Mouse (Mus musculus) liver, embryonic 11.5 days (tissue): ENCODE data around the gene Atp5j2. TPM values are rescaled to one million over a fixed set of nuclear protein-coding genes. Genes with fewer than 3 reads are reported as not detected.
"Not testable (repeated sequence)": the region's sequence is repeated elsewhere in the genome, so short reads cannot be mapped to it uniquely, and the experiment has no call there.

Source experiments
- ATAC-seq: fragments of 200-750 bp; cut with Nextera tagmentation; replicated peaks from 2 replicates; pipeline ENCODE4 v1.8.0; 2017; ENCODE audit warnings: moderate number of reproducible peaks, mild to moderate bottlenecking, moderate TSS enrichment, moderate library complexity; ENCODE audit not compliant: low FRiP score
- DNase-seq: peaks from one replicate; pipeline ENCODE4 v3.0.0-alpha.2; 2017; ENCODE audit warnings: low spot score
- H3K27ac ChIP-seq: fragments of 300-500 bp; sonication (generic); 2 replicates; pipeline ENCODE4 v1.5.1; 2014; ENCODE audit warnings: mild to moderate bottlenecking, low read depth, low read length, control low read depth
- H3K27me3 ChIP-seq: fragments of 300-500 bp; sonication (generic); replicated peaks from 2 replicates; pipeline ENCODE4 v1.6.1; 2014; ENCODE audit warnings: low read length, mixed read lengths; ENCODE audit not compliant: control insufficient read depth, insufficient read depth
- H3K36me3 ChIP-seq: fragments of 300-500 bp; sonication (generic); 2 replicates; pipeline ENCODE4 v1.6.1; 2014; ENCODE audit warnings: mild to moderate bottlenecking, low read length, moderate library complexity, mixed read lengths; ENCODE audit not compliant: control insufficient read depth, insufficient read depth
- H3K4me1 ChIP-seq: fragments of 300-500 bp; sonication (generic); replicated peaks from 2 replicates; pipeline ENCODE4 v1.6.1; 2014; ENCODE audit warnings: low read length, mixed read lengths; ENCODE audit not compliant: control insufficient read depth, insufficient read depth
- H3K4me2 ChIP-seq: fragments of 300-500 bp; sonication (generic); 2 replicates; pipeline ENCODE4 v1.6.1; 2014; ENCODE audit warnings: mild to moderate bottlenecking, control low read depth, moderate library complexity
- H3K4me3 ChIP-seq: fragments of 300-500 bp; sonication (generic); 2 replicates; pipeline ENCODE4 v1.5.1; 2014; ENCODE audit warnings: low read depth, low read length, control low read depth
- H3K9ac ChIP-seq: fragments of 300-500 bp; sonication (generic); 2 replicates; pipeline ENCODE4 v1.6.1; 2014; ENCODE audit warnings: low read depth, low read length, control low read depth
- H3K9me3 ChIP-seq: fragments of 300-500 bp; sonication (generic); 2 replicates; pipeline ENCODE4 v1.6.1; 2016; ENCODE audit warnings: low read length, inconsistent platforms, mixed read lengths; ENCODE audit not compliant: control insufficient read depth
- WGBS: fragments of 180-500 bp; shearing (Covaris S2); extraction: QIAGEN DNeasy Blood & Tissue Kit; methylation state at CpG from one replicate; pipeline ENCODE4 v1.1.7; 2014; 5-methylcytosine and 5-hydroxymethylcytosine counted together
- polyA plus RNA-seq: library from polyadenylated mRNA; unstranded; fragments of >200 nt; fragmentation: Nextera tagmentation; extraction: Ambion mirVana; gene quantifications from 2 replicates; pipeline ENCODE4 v1.2.1, GENCODE M21; 2014

The Atp5j2 gene
- polyA plus RNA-seq, 1 experiment from 2014 or later, result 573 TPM

DNA sequence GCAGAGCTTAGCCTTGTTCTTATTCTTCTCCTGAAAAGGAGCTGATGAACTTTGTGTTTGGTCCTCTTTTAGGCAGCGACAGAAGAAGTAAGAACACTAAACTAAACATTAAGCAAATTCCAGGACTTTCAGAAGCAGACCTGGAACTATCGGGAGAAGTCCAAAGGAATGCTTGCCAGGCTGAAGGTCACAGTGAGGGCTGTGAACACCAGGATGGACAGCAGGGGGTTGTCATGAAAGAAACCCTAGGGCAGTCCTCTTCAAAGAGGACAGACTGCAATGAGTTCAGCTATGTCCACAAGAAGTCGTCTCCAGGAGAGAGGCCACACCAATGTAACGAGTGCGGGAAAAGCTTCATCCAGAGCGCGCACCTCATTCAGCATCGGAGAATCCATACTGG is 28.1 kb upstream of the Atp5j2 start:
- Histone ChIP-seq H3K27me3 (no peaks in the 10 kb centered on the region), H3K9me3 (no peaks in the 10 kb centered on the region), H3K4me1 (no peaks in the 10 kb centered on the region), H3K4me2 (no peak overlapping the region), H3K27ac (no peak overlapping the region), H3K36me3 (peaks cover 23% of the 10 kb centered on the region), H3K9ac (no peak overlapping the region), H3K4me3 (no peak overlapping the region)
- ATAC-seq (no peak), DNase-seq (no peak)
- 90% methylated on average over 8 of the region's 8 CpGs for WGBS

DNA sequence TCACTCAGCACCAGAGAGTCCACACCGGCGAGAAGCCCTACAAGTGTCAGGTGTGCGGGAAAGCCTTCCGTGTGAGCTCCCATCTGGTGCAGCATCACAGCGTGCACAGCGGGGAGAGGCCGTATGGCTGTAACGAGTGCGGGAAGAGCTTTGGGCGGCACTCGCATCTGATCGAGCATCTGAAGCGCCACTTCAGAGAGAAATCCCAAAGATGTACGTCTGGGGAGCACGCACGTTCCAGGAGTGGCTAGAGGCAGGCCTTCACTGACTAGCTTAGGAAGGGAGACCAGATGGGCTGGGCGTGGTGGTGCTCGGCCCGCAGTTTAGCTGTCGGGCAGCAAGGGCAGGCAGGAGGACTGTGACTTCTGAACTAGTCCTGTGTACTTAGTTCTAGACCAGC is 26.8 kb upstream of the Atp5j2 start:
- H3K36me3 ChIP-seq, result peaks cover 23% of the 10 kb centered on the region
- H3K27ac ChIP-seq, result no peak overlapping the region
- no peak overlapping the region for H3K4me3 ChIP-seq
- WGBS, result 92% methylated on average over 20 of the region's 20 CpGs
- H3K4me1 ChIP-seq, result no peaks in the 10 kb centered on the region
- H3K9me3 ChIP-seq, result no peaks in the 10 kb centered on the region
- H3K4me2 ChIP-seq, result no peak overlapping the region
- DNase-seq (no peak), ATAC-seq (no peak)
- H3K9ac ChIP-seq, result no peak overlapping the region
- H3K27me3 ChIP-seq, result no peaks in the 10 kb centered on the region

GRCm38 (mm10) chr5:145218206-145218605 is 26.3 kb upstream of the Atp5j2 start:
- H3K4me1 ChIP-seq, result no peaks in the 10 kb centered on the region
- H3K36me3 ChIP-seq, result peaks cover 25% of the 10 kb centered on the region

DNA sequence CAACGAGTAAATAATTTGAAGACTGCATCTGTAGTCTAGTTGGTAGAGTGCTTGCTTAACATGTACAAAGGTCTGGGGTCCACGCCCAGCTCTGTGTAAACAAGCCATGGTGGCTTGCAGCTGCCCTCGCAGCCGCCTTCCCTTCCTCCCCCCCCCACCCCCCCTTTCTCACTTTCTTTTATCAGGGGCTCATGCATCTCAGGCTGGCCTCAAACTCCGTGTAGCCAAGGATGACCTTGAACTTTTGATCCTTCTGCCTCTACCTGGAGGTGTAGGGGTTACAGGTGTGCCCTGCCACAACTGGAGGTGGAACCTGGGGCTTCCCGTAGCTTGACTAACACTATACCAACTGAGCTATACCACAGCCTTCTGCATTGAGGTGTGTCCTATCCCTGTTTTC is 25.9 kb upstream of the Atp5j2 start:
- DNase-seq (no peak), ATAC-seq (0 out of 2 replicates have a peak, but pooled peaks have one; percentile 35)
- Histone ChIP-seq H3K9me3 (no peaks in the 10 kb centered on the region), H3K4me3 (no peak overlapping the region), H3K9ac (no peak overlapping the region), H3K27me3 (no peaks in the 10 kb centered on the region), H3K4me2 (no peak overlapping the region), H3K27ac (no peak overlapping the region), H3K4me1 (no peaks in the 10 kb centered on the region), H3K36me3 (peaks cover 25% of the 10 kb centered on the region)
- WGBS, result 77% methylated on average over 6 of the region's 6 CpGs

More at GRCm38 (mm10) chr5:145218206-145218605, 26.3 kb upstream of the Atp5j2 start:
- Histone ChIP-seq H3K27ac (no peak overlapping the region), H3K4me3 (no peak overlapping the region), H3K4me2 (no peak overlapping the region), H3K27me3 (no peaks in the 10 kb centered on the region), H3K9ac (no peak overlapping the region), H3K9me3 (no peaks in the 10 kb centered on the region)
- ATAC-seq (no peak), DNase-seq (no peak)
- WGBS, result 93% methylated on average over 21 of the region's 21 CpGs

- H3K9me3 ChIP-seq, result no peaks in the 10 kb centered on the region
- no peak overlapping the region for H3K4me2 ChIP-seq
- H3K4me3 ChIP-seq, result no peak overlapping the region
- no peak overlapping the region for H3K9ac ChIP-seq
- no peaks in the 10 kb centered on the region for H3K4me1 ChIP-seq
- WGBS, result 68% methylated on average over 4 of the region's 4 CpGs
- ATAC-seq (peak; percentile 56; the same call in 1 of the 2 replicates), DNase-seq (no peak)
- H3K36me3 ChIP-seq, result peaks cover 15% of the 10 kb centered on the region
- no peaks in the 10 kb centered on the region for H3K27me3 ChIP-seq
- H3K27ac ChIP-seq, result no peak overlapping the region
These were observed 22.8 kb upstream of the Atp5j2 start for GRCm38 (mm10) chr5:145214679-145215078.

GRCm38 (mm10) chr5:145213505-145213904 is 21.6 kb upstream of the Atp5j2 start:
- Histone ChIP-seq H3K9me3 (no peaks in the 10 kb centered on the region), H3K9ac (no peak overlapping the region), H3K4me3 (no peak overlapping the region), H3K27ac (no peak overlapping the region), H3K4me1 (no peaks in the 10 kb centered on the region), H3K4me2 (no peak overlapping the region), H3K27me3 (no peaks in the 10 kb centered on the region), H3K36me3 (peaks cover 14% of the 10 kb centered on the region)
- ATAC-seq (no peak), DNase-seq (no peak)
- WGBS, result 88% methylated on average over 3 of the region's 3 CpGs

DNA sequence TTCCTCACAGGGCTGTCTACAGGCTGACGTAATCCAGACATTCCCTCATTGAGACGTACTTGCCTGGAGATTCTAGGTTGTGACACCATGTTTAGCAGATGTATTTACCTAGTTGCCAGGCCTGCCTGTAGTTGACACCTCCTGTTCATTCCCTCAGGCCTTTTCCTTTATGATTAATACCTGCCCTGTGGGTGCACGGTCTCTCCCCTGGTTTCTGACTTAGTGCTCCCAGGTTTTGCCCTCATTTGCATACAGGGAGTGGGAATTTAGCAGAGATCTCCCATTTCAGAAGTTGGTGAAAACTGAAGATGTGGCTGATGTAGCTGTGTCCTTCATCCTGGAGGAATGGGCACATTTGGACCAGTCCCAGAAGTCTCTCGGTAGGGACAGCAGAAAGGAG is 20.4 kb upstream of the Atp5j2 start:
- DNase-seq, result no peak
- Histone ChIP-seq H3K27me3 (no peaks in the 10 kb centered on the region), H3K9ac (no peak overlapping the region), H3K4me1 (no peaks in the 10 kb centered on the region), H3K27ac (no peak overlapping the region), H3K4me3 (no peak overlapping the region), H3K36me3 (peaks cover 11% of the 10 kb centered on the region; the same call in 1 of the 2 replicates), H3K4me2 (no peak overlapping the region), H3K9me3 (no peaks in the 10 kb centered on the region)
- ATAC-seq, result no peak
- WGBS, result 88% methylated on average over 4 of the region's 4 CpGs

DNA sequence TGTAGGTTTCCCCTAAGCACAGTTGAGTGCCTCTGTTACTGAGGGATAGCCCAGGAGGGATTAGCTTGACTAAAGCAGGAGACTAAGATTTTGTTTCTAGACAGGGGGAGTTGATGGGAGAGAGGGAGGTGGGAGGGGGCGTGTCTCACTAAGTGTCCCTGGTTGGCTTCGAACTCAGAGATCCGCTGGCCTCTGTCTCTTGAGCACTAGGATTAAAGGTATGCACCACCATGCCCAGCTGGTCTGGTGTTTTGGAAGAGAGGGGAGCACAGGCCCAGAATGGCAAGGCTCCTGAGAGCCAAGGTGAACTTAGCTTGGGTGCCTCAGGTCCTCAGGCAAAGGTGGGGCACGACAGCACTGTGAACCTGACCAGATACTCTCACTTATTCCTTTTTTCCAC is 19.5 kb upstream of the Atp5j2 start:
- Histone ChIP-seq H3K9me3 (no peaks in the 10 kb centered on the region), H3K9ac (no peak overlapping the region), H3K4me1 (no peaks in the 10 kb centered on the region), H3K27ac (no peak overlapping the region), H3K4me3 (no peak overlapping the region), H3K4me2 (no peak overlapping the region), H3K36me3 (peaks cover 14% of the 10 kb centered on the region; the same call in 1 of the 2 replicates), H3K27me3 (no peaks in the 10 kb centered on the region)
- 97% methylated on average over 4 of the region's 4 CpGs for WGBS
- no peak for DNase-seq
- no peak for ATAC-seq

DNA sequence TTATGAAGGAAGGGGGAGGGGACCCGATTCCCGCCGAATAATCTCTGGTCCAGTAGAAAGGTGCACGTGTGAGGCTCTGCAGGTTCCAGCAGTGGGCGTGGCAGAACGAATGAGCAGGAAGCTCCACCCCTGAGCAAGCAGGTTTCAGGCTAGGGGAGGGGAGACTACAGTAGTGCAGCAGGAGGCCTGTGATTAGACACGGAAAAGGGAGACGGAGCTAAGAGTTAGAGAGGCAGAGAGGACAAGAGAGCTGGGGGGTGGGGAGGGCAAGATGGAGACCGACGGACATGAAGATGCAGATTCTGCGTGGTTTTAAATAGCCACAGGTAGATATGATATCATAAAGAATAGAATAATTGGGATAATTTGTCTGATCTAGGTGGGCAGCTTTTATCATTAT is 16.5 kb upstream of the Atp5j2 start:
- WGBS, result 58% methylated on average over 11 of the region's 11 CpGs
- DNase-seq, H3K4me1 ChIP-seq, H3K4me2 ChIP-seq, H3K9me3 ChIP-seq, H3K27me3 ChIP-seq, ATAC-seq, H3K4me3 ChIP-seq, H3K9ac ChIP-seq, H3K27ac ChIP-seq: not testable (repeated sequence)
- H3K36me3 ChIP-seq, result peaks cover 12% of the 10 kb centered on the region; the same call in 1 of the 2 replicates
